Comparison of ENCODE assay signal across 17 mouse cellular contexts in the genomic region with DNA sequence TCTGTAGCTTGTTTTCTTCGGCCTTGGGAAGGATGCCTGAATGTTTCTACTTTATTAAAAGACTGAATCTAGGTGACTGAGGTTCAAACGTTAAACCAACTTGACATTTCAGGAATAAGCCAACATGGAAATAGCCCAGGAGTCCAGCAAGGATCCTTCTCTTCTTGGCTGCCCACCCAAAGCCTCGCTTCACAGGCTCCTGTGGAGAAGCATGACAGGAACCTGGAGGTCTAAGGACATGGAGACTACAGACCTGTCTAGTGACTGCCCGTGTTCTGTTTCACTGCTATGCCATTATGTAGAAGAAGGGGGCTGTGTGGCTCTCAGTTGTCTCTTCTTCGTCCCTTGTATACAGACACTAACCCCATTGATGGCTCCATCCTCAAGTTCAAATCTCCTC.
A peak's percentile ranks its signal among the peaks of the same experiment; 100 is the strongest.
DNase-seq lines count a peak whose midpoint lies in the region.
"Had no signal": no experiment of that assay in that cellular context is flagged by ENCODE, and none has a peak within 500 bp of the region (broad histone marks: within the 10 kb centered on the region; RNA-seq: fewer than 3 reads in every experiment).

No protein-coding gene starts in this region.

- peak; percentile 62 to 68 for DNase-seq in cerebellum, adult 18-20 months
- no peak for DNase-seq in cerebellum, adult 11 months
- peak; percentile 59 for DNase-seq in cerebellum, adult 8-10 months
- peak; percentile 73 for DNase-seq in cerebellum, adult 9-11 months
- DNase-seq in cerebellum, postnatal 25 days = peak; percentile 71 to 80
- no peak for DNase-seq in frontal cortex, postnatal 10 days (ENCODE audit: low spot score in 2 of 2)
- DNase-seq in adipocyte (ENCODE audit: low spot score) = no peak
- DNase-seq: adrenal gland, adult 8-10 months; adrenal gland, postnatal 25 days; B cell, adult 2 months; gastrocnemius, postnatal 10 days; gastrocnemius, postnatal 36 days; heart, adult 2 months; heart, postnatal 14 days; heart, postnatal 4 days; kidney, adult 18-20 months; kidney, adult 9 months had no signal

Comparison
In these comparisons a context has a peak if more than half of its experiments do, and no peak if none do; other contexts are left out.
1. DNase-seq: peak in cerebellum, adult 18-20 months (2 of 2), cerebellum, adult 8-10 months (single experiment), cerebellum, adult 9-11 months (single experiment) and cerebellum, postnatal 25 days (2 of 2); none in cerebellum, adult 11 months (single experiment), frontal cortex, postnatal 10 days (0 of 2) and adipocyte (single experiment).